In genomic region chr2:13574066-13574800, GRCm38 (mm10) we compare ENCODE assay signal across 8 mouse cellular contexts. TPM values are rescaled to one million over a fixed set of nuclear protein-coding genes. Genes with fewer than 3 reads are reported as not detected.
DNase-seq lines count a peak whose midpoint lies in the region; TF ChIP-seq lines count a peak whose summit lies in the region.

No protein-coding gene starts in this region.

- TF ChIP-seq CTCF in MEL (IDR thresholded peaks at IDR 0.05 in 2 of 3, conservative IDR thresholded peaks at IDR 0.05 in 1 of 3; ENCODE audit: control insufficient read depth in 1 of 3, insufficient read depth in 1 of 3, low read depth in 2 of 3, low read length in 3 of 3, poor library complexity in 1 of 3, severe bottlenecking in 1 of 3), result no peak

- no peaks in the 10 kb centered on the region for H3K9me3 ChIP-seq in MEL (replicated peaks; ENCODE audit: insufficient read depth, low read length)

- no peaks in the 10 kb centered on the region for H3K27me3 ChIP-seq in MEL (ENCODE audit: control insufficient read depth in 1 of 2, insufficient read depth in 2 of 2, low read length in 2 of 2)

- peaks cover 0 to 16% of the 10 kb centered on the region in 2 experiments; a peak in 3 of 4 replicates for H3K4me1 ChIP-seq in MEL (ENCODE audit: control insufficient read depth in 1 of 2, insufficient read depth in 2 of 2, low read length in 2 of 2)

- DNase-seq in MEL (ENCODE audit: low read depth, low spot score), result peak; percentile 89
- peak; percentile 35 for DNase-seq in brain, adult 2 months (ENCODE audit: low read depth, low spot score)
- peak; percentile 80 for DNase-seq in fibroblast of lung, adult 2 months (ENCODE audit: low read depth)
- DNase-seq in heart, postnatal 10 days, result peak; percentile 89 to 90
- DNase-seq in kidney, postnatal 4 days, result peak; percentile 81 to 88
- DNase-seq in lung, postnatal 36 days, result peak; percentile 90
- DNase-seq in retina, embryonic 14.5 days (ENCODE audit: low spot score), result peak; percentile 95
- DNase-seq in urinary bladder, postnatal 10 days (ENCODE audit: low spot score), result peak; percentile 19

- TF ChIP-seq EP300 in MEL (IDR thresholded peaks at IDR 0.05; ENCODE audit: low read depth in 1 of 2, low read length in 2 of 2), result 0 out of 4 replicates have a peak, but pooled peaks of 1 of the 2 experiments have one; percentile 5

- H3K4me3 ChIP-seq in MEL (ENCODE audit: control insufficient read depth in 1 of 2, insufficient read depth in 1 of 2, low read depth in 2 of 2, low read length in 2 of 2), result peak overlapping the region; percentile 72 to 78

- intact Hi-C loops in heart, postnatal 10 days (cut with DNase I), result loop anchor here (1.0 to 5.0 kb wide), 5 partner anchors 30 to 283 kb away; partner anchors contain the start of gene Trdmt1

- no peaks in the 10 kb centered on the region for H3K79me2 ChIP-seq in MEL (ENCODE audit: control insufficient read depth, insufficient read depth, low read length, poor library complexity)

- TF ChIP-seq POLR2A in MEL (IDR thresholded peaks at IDR 0.05; ENCODE audit: control insufficient read depth in 1 of 2, insufficient read depth in 1 of 2, low read depth in 1 of 2, low read length in 2 of 2, poor library complexity in 1 of 2), result peak; percentile 56 to 73; a peak in 1 of 4 replicates

- TF ChIP-seq RAD21 in MEL (IDR thresholded peaks at IDR 0.05; ENCODE audit: low read depth, low read length), result no peak

- H3K36me3 ChIP-seq in MEL (ENCODE audit: control insufficient read depth in 1 of 2, insufficient read depth in 2 of 2, low read length in 2 of 2), result peaks cover 0 to 16% of the 10 kb centered on the region in 2 experiments; a peak in 3 of 4 replicates

- peak overlapping the region; percentile 93 for H3K27ac ChIP-seq in MEL (ENCODE audit: control insufficient read depth, low read depth, low read length)

- H3K9ac ChIP-seq in MEL (ENCODE audit: control insufficient read depth, low read depth, low read length, poor library complexity, severe bottlenecking), result peak overlapping the region; percentile 68

TF ChIP-seq in MEL, 35 proteins besides CTCF, POLR2A, EP300 and RAD21:
- TF ChIP-seq GABPA (IDR thresholded peaks at IDR 0.05; ENCODE audit: low read depth, low read length) (no peak), MAX (IDR thresholded peaks at IDR 0.05; ENCODE audit: low read length) (no peak), ETS1 (IDR thresholded peaks at IDR 0.05; ENCODE audit: low read depth, low read length) (no peak), MYC (IDR thresholded peaks at IDR 0.05; ENCODE audit: low read depth, low read length) (0 out of 2 replicates have a peak, but pooled peaks have one; percentile 29), HCFC1 (IDR thresholded peaks at IDR 0.05; ENCODE audit: low read depth, low read length) (no peak), BHLHE40 (IDR thresholded peaks at IDR 0.05; ENCODE audit: borderline replicate concordance, low read depth, low read length) (no peak), MEF2A (IDR thresholded peaks at IDR 0.05; ENCODE audit: extremely low read depth, insufficient replicate concordance, low read depth, low read length, poor library complexity, severe bottlenecking) (no peak), TBP (IDR thresholded peaks at IDR 0.05; ENCODE audit: low read depth, low read length) (peak; percentile 93), USF2 (IDR thresholded peaks at IDR 0.05; ENCODE audit: borderline replicate concordance in 1 of 2, insufficient read depth in 1 of 2, low read depth in 1 of 2, low read length in 2 of 2) (no peak), ZC3H11A (IDR thresholded peaks at IDR 0.05; ENCODE audit: low read depth, low read length) (no peak), POLR2AphosphoS5 (IDR thresholded peaks at IDR 0.05; ENCODE audit: borderline replicate concordance, low read depth, low read length) (no peak), CHD2 (IDR thresholded peaks at IDR 0.05; ENCODE audit: low read length) (no peak), NELFE (IDR thresholded peaks at IDR 0.05; ENCODE audit: low read depth, low read length) (peak; percentile 67), MAZ (IDR thresholded peaks at IDR 0.05; ENCODE audit: low read depth, low read length) (peak; percentile 83), MYB (IDR thresholded peaks at IDR 0.05; ENCODE audit: low read depth, low read length) (no peak), SMC3 (IDR thresholded peaks at IDR 0.05; ENCODE audit: low read depth, low read length) (no peak), ZNF384 (IDR thresholded peaks at IDR 0.05; ENCODE audit: low read depth, low read length) (no peak), RCOR1 (IDR thresholded peaks at IDR 0.05; ENCODE audit: low read depth, low read length) (no peak), KAT2A (conservative IDR thresholded peaks at IDR 0.05; ENCODE audit: low read depth, low read length) (no peak), MXI1 (IDR thresholded peaks at IDR 0.05; ENCODE audit: low read depth, low read length) (peak; percentile 30; the same call in 1 of the 2 replicates), TCF12 (IDR thresholded peaks at IDR 0.05; ENCODE audit: low read depth, low read length) (no peak; the same call in 1 of the 2 replicates), CHD1 (IDR thresholded peaks at IDR 0.05; ENCODE audit: low read depth, low read length) (no peak), JUND (IDR thresholded peaks at IDR 0.05; ENCODE audit: low read depth, low read length) (no peak), ZMIZ1 (IDR thresholded peaks at IDR 0.05; ENCODE audit: low read depth, low read length) (no peak; the same call in 1 of the 2 replicates), E2F4 (IDR thresholded peaks at IDR 0.05; ENCODE audit: borderline replicate concordance, low read depth, low read length) (no peak)

RNA-seq across cellular contexts. Expression of gene Vim, which starts 0.5 kb away (rescaled TPM):
- total RNA-seq in MEL (2012; rRNA removed), result 58.0 and 188 TPM in 2 replicates
- polyA plus RNA-seq in MEL (2012; ENCODE audit: insufficient read depth in 1 of 2, insufficient read length in 2 of 2, low read depth in 1 of 2, low replicate concordance in 2 of 2, missing spikeins in 1 of 2), result 100 to 1,000 TPM; 257 to 580 TPM
- 100 to 1,000 TPM; 921 to 996 TPM for total RNA-seq in heart, postnatal 10 days (2021)

RNA-seq across cellular contexts. Expression of gene Trdmt1, which starts 29.8 kb away (rescaled TPM):
- 9.2 and 11.6 TPM in 2 replicates for total RNA-seq in MEL (2012; rRNA removed)
- polyA plus RNA-seq in MEL (2012; ENCODE audit: insufficient read depth in 1 of 2, insufficient read length in 2 of 2, low read depth in 1 of 2, low replicate concordance in 2 of 2, missing spikeins in 1 of 2), result 1 to 10 TPM in 1 of 2 experiments, not detected in 1; 8.6 TPM
- 10 to 100 TPM in 1 of 2 experiments, 1 to 10 TPM in 1; 9.4 to 11.1 TPM for total RNA-seq in heart, postnatal 10 days (2021)

Comparison
In these comparisons a context has a peak if more than half of its experiments do, and no peak if none do; other contexts are left out.
1. Peak in every context shown above with its lines: DNase-seq, H3K4me3 ChIP-seq and H3K27ac ChIP-seq.
2. DNase-seq: peak in every context shown above with its lines; median percentile 95 in retina, embryonic 14.5 days; 90 in lung, postnatal 36 days; 90 in heart, postnatal 10 days; 89 in MEL; 84 in kidney, postnatal 4 days; 80 in fibroblast of lung, adult 2 months; 35 in brain, adult 2 months; 19 in urinary bladder, postnatal 10 days.